Mouse (Mus musculus) splenic B cell, adult 2 months (primary cell): ENCODE results near the gene Bub1.
A peak's percentile ranks its signal among the peaks of the same experiment; 100 is the strongest.

ENCODE experiments used
- DNase-seq: peaks from one replicate; pipeline ENCODE4 v3.0.0-alpha.2; 2011; ENCODE audit warnings: low read depth, low spot score
- H3K27me3 ChIP-seq: 2 replicates; pipeline ENCODE4 v1.6.1; 2012; ENCODE audit warnings: mild to moderate bottlenecking, low read length, moderate library complexity, mixed read lengths; ENCODE audit not compliant: control insufficient read depth, poor library complexity, insufficient read depth, severe bottlenecking
- H3K36me3 ChIP-seq: 2 replicates; pipeline ENCODE4 v1.6.1; 2012; ENCODE audit warnings: mild to moderate bottlenecking, low read length, moderate library complexity, mixed read lengths; ENCODE audit not compliant: control insufficient read depth, poor library complexity, insufficient read depth, severe bottlenecking

The Bub1 gene

GRCm38 (mm10) chr2:127791919-127792603 lies 39.6 kb downstream of the Bub1 start, which contains the start of gene Mtln:
TSS of gene Mtln (minus strand) at chr2:127792488.
- peak; percentile 68 for DNase-seq
- no peaks in the 10 kb centered on the region for H3K36me3 ChIP-seq
- no peaks in the 10 kb centered on the region for H3K27me3 ChIP-seq

- Histone ChIP-seq H3K36me3 (no peaks in the 10 kb centered on the region), H3K27me3 (no peaks in the 10 kb centered on the region)
- DNase-seq: no peak
Measured at GRCm38 (mm10) chr2:127789651-127790270, 41.9 kb downstream of the Bub1 start.

- Histone ChIP-seq H3K27me3 (no peaks in the 10 kb centered on the region), H3K36me3 (no peaks in the 10 kb centered on the region)
- peak; percentile 4 for DNase-seq
Measured at GRCm38 (mm10) chr2:127789138-127789537, 42.5 kb downstream of the Bub1 start.

GRCm38 (mm10) chr2:127788440-127789116 lies 43.1 kb downstream of the Bub1 start, which contains the start of gene Nphp1:
TSS of gene Nphp1 (minus strand) at chr2:127788897.
- peak; percentile 82 for DNase-seq
- Histone ChIP-seq H3K27me3 (no peaks in the 10 kb centered on the region), H3K36me3 (no peaks in the 10 kb centered on the region)

- no peak for DNase-seq
- Histone ChIP-seq H3K36me3 (no peaks in the 10 kb centered on the region), H3K27me3 (no peaks in the 10 kb centered on the region)
Measured at GRCm38 (mm10) chr2:127787226-127787625, 44.4 kb downstream of the Bub1 start.

GRCm38 (mm10) chr2:127778451-127778850 lies 53.2 kb downstream of the Bub1 start:
- no peak for DNase-seq
- no peaks in the 10 kb centered on the region for H3K36me3 ChIP-seq
- H3K27me3 ChIP-seq: no peaks in the 10 kb centered on the region

- DNase-seq: no peak
- H3K27me3 ChIP-seq: no peaks in the 10 kb centered on the region
- no peaks in the 10 kb centered on the region for H3K36me3 ChIP-seq
Measured at GRCm38 (mm10) chr2:127775013-127775412, 56.7 kb downstream of the Bub1 start.

GRCm38 (mm10) chr2:127774578-127774941 lies 57.1 kb downstream of the Bub1 start:
- H3K27me3 ChIP-seq: no peaks in the 10 kb centered on the region
- DNase-seq: no peak
- no peaks in the 10 kb centered on the region for H3K36me3 ChIP-seq

GRCm38 (mm10) chr2:127773938-127774577 lies 57.6 kb downstream of the Bub1 start:
- Histone ChIP-seq H3K27me3 (no peaks in the 10 kb centered on the region), H3K36me3 (no peaks in the 10 kb centered on the region)
- no peak for DNase-seq

GRCm38 (mm10) chr2:127761587-127761986 lies 70.1 kb downstream of the Bub1 start:
- Histone ChIP-seq H3K27me3 (no peaks in the 10 kb centered on the region), H3K36me3 (no peaks in the 10 kb centered on the region)
- DNase-seq: no peak

- no peaks in the 10 kb centered on the region for H3K27me3 ChIP-seq
- H3K36me3 ChIP-seq: no peaks in the 10 kb centered on the region
- DNase-seq: no peak
Measured at GRCm38 (mm10) chr2:127760429-127761000, 71.2 kb downstream of the Bub1 start.

- DNase-seq: no peak
- no peaks in the 10 kb centered on the region for H3K27me3 ChIP-seq
- H3K36me3 ChIP-seq: no peaks in the 10 kb centered on the region
Measured at GRCm38 (mm10) chr2:127760014-127760413, 71.7 kb downstream of the Bub1 start.

- no peak for DNase-seq
Measured at GRCm38 (mm10) chr2:127759157-127759880, 72.3 kb downstream of the Bub1 start.

GRCm38 (mm10) chr2:127757171-127757570 lies 74.5 kb downstream of the Bub1 start:
- DNase-seq: no peak
- Histone ChIP-seq H3K36me3 (no peaks in the 10 kb centered on the region), H3K27me3 (no peaks in the 10 kb centered on the region)

More at GRCm38 (mm10) chr2:127759157-127759880, 72.3 kb downstream of the Bub1 start:
- Histone ChIP-seq H3K36me3 (no peaks in the 10 kb centered on the region), H3K27me3 (no peaks in the 10 kb centered on the region)
